Mouse (Mus musculus) stomach, postnatal 0 days (tissue): Measurements from ENCODE around the gene Cuedc1. TPM values are rescaled to one million over a fixed set of nuclear protein-coding genes. Genes with fewer than 3 reads are reported as not detected.
A peak's percentile ranks its signal among the peaks of the same experiment; 100 is the strongest.

Experiments used
- ATAC-seq: fragments of 200-750 bp; cut with Nextera tagmentation; 2 replicates; pipeline ENCODE4 v1.8.0; 2017; ENCODE audit not compliant: low FRiP score, low TSS enrichment
- DNase-seq: peaks from one replicate; pipeline ENCODE4 v3.0.0-alpha.2; 2016; ENCODE audit warnings: low spot score
- H3K27ac ChIP-seq: fragments of 300-500 bp; sonication (generic); replicated peaks from 2 replicates; pipeline ENCODE4 v1.5.1; 2014; ENCODE audit warnings: mild to moderate bottlenecking, control low read depth
- H3K27me3 ChIP-seq: fragments of 300-500 bp; sonication (generic); 2 replicates; pipeline ENCODE4 v1.6.1; 2014; ENCODE audit warnings: low read length; ENCODE audit not compliant: control insufficient read depth, insufficient read depth
- H3K36me3 ChIP-seq: fragments of 300-500 bp; sonication (generic); 2 replicates; pipeline ENCODE4 v1.6.1; 2014; ENCODE audit warnings: low read length, mixed read lengths; ENCODE audit not compliant: control insufficient read depth, insufficient read depth
- H3K4me1 ChIP-seq: fragments of 300-500 bp; sonication (generic); replicated peaks from 2 replicates; pipeline ENCODE4 v1.6.1; 2014; ENCODE audit warnings: antibody characterized with exemption; ENCODE audit not compliant: control insufficient read depth, insufficient read depth
- H3K4me2 ChIP-seq: fragments of 300-500 bp; sonication (generic); replicated peaks from 2 replicates; pipeline ENCODE4 v1.6.1; 2014; ENCODE audit warnings: low read depth, mild to moderate bottlenecking, control low read depth, moderate library complexity
- H3K4me3 ChIP-seq: fragments of 300-500 bp; sonication (generic); 2 replicates; pipeline ENCODE4 v1.5.1; 2014; ENCODE audit warnings: low read depth, low read length, control low read depth
- H3K9ac ChIP-seq: fragments of 300-500 bp; sonication (generic); 2 replicates; pipeline ENCODE4 v1.6.1; 2014; ENCODE audit warnings: mild to moderate bottlenecking, low read length, control low read depth, mixed read lengths
- H3K9me3 ChIP-seq: fragments of 300-500 bp; sonication (generic); 2 replicates; pipeline ENCODE4 v1.6.1; 2016; ENCODE audit warnings: low read length; ENCODE audit not compliant: control insufficient read depth
- CTCF ChIP-seq: IDR thresholded peaks from 2 replicates; pipeline ENCODE4 v1.5.1; 2016; ENCODE audit warnings: antibody characterized with exemption, low read depth, mild to moderate bottlenecking, moderate library complexity
- EP300 ChIP-seq: optimal IDR thresholded peaks from 2 replicates; pipeline ENCODE3; 2016; ENCODE audit warnings: antibody characterized with exemption
- WGBS: fragments of 180-500 bp; shearing (Covaris S2); extraction: QIAGEN DNeasy Blood & Tissue Kit; methylation state at CpG from one replicate; pipeline ENCODE4 v1.1.7; 2014; 5-methylcytosine and 5-hydroxymethylcytosine counted together
- polyA plus RNA-seq: library from polyadenylated mRNA; unstranded; fragments of >200 nt; fragmentation: Nextera tagmentation; extraction: Ambion mirVana; gene quantifications from 2 replicates; pipeline ENCODE4 v1.2.1, GENCODE M21; 2015

Cuedc1 gene
- polyA plus RNA-seq, 1 experiment from 2014 or later: 13.7 TPM

DNA sequence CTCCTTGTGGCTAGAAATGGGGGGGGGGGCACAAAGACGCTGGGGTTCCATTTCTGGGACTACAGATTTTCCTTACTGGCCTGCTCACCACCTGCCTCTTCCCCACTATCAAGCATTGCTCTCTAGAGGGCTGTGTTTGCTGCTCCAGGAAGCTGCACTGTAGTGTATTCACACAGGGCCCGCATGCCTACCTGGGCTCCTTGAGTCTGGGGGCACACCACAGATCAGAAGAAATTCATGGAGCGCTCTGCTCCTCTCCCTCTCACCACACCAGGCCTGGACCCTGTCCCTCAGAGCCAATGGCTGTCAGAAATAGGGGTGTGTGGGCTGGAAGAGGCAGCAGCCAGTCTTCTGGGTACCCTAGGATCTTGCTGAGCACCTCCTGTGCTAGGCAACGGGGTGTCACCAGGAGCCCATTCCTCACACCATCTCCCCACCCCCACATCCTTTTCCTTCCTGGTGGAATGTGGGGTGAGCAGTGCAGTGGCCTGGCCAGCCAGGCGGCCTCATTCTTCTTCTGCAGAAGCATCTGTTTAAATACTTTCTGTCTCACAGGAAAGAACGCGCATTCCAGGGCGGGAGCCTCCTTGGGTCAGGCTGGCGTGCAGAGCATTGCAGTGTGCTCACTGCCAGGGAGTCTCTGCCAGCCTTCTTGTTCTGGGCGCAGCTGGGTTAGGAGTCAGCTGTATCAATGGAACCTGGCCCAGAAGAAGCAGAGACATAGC, 74.9 kb downstream of the Cuedc1 start:
- Histone ChIP-seq H3K9me3 (no peaks in the 10 kb centered on the region), H3K27ac (peak overlapping the region; percentile 59), H3K4me3 (no peak overlapping the region), H3K36me3 (no peaks in the 10 kb centered on the region), H3K4me2 (peak overlapping the region; percentile 27; the same call in 1 of the 2 replicates), H3K4me1 (peaks cover 15% of the 10 kb centered on the region), H3K9ac (peak overlapping the region; percentile 13; the same call in 1 of the 2 replicates), H3K27me3 (no peaks in the 10 kb centered on the region)
- ATAC-seq: peak; percentile 72
- DNase-seq: peak; percentile 53
- 30% methylated on average over 10 of the region's 10 CpGs for WGBS
- TF ChIP-seq CTCF: no peak
- TF ChIP-seq EP300: no peak

DNA sequence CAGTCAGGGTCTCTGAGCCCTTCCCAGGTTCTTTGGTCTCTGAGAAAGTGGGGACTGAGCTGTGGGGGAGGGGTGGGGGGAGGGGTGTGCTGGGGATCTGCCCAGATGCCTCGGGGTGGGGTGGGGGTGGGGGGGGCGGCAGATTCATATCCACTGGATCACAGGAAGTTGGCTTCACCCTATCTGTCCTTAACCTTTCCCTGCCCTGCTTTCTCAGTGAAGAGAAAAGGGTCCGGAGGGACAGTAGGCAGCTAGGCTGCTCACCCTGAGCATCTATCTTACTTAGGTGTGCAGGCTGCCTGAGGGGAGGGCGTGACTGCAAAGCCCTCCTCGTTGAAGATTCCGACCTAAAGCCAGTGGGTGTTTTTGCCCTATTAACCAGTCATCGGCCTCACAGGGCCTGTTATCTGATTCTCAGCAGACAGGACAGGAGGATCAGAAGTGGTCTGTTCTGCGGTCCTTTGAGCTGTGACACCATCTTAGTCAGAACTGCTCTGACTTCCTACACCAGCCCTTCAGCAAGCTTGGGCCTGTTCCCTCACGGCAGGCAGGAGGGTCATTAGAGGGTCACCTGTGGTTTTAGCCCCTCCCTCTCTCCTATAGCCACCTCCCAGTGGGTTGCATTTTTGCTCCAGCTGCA, 75.6 kb downstream of the Cuedc1 start:
- peak; percentile 53 for ATAC-seq
- H3K4me1 ChIP-seq: peaks cover 15% of the 10 kb centered on the region
- H3K9ac ChIP-seq: no peak overlapping the region
- no peak overlapping the region for H3K4me2 ChIP-seq
- H3K27me3 ChIP-seq: no peaks in the 10 kb centered on the region
- no peak overlapping the region for H3K4me3 ChIP-seq
- no peaks in the 10 kb centered on the region for H3K9me3 ChIP-seq
- DNase-seq: no peak
- no peaks in the 10 kb centered on the region for H3K36me3 ChIP-seq
- WGBS: 20% methylated on average over 9 of the region's 9 CpGs
- TF ChIP-seq EP300 (no peak), CTCF (no peak)
- peak overlapping the region; percentile 59 for H3K27ac ChIP-seq

- Histone ChIP-seq H3K4me3 (no peak overlapping the region), H3K9ac (no peak overlapping the region; the same call in 1 of the 2 replicates), H3K9me3 (no peaks in the 10 kb centered on the region), H3K27ac (peak overlapping the region; percentile 86), H3K4me2 (0 out of 2 replicates have a peak overlapping the region, but pooled peaks have one; percentile 12), H3K36me3 (peaks cover 5% of the 10 kb centered on the region; the same call in 1 of the 2 replicates), H3K27me3 (no peaks in the 10 kb centered on the region), H3K4me1 (peaks cover 4% of the 10 kb centered on the region; the same call in 1 of the 2 replicates)
- 21% methylated on average over 6 of the region's 6 CpGs for WGBS
- TF ChIP-seq EP300: no peak
- peak; percentile 49 for TF ChIP-seq CTCF
- DNase-seq (no peak), ATAC-seq (peak; percentile 67)
Observed at GRCm38 (mm10) chr11:88180467-88180958, 82.7 kb downstream of the Cuedc1 start.

DNA sequence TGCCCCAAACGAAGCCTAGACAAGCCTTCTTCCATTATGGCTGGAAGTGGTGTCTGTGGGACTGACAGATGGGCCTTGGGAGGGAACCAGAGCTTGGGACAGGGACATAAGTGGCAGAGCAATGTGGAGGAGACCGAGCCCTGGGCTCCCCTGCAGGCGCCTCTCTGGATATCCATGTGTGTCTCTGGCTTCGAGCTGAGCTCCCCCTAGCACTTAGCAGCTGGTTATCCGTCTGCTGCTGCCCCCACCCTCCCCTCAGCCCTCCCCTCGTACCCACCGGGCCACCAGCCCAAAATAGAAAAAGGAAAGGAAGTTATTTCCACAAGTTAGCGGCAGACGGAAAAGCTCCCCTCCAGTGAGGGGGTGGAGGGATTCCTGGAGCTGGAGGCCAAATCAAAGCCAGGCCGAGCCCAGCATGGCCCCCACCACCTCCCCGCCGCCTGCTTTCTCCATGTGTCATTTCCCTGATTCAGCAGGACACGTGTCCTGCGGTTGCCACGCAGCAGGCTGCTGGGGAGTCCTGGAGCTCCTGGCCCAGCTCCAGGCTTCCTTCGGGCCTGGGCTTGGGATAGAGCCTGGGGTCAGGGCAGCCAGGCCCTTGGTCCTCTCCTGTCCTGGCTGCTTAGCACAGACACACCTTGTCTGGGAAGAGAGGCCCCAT, 83.2 kb downstream of the Cuedc1 start:
- peak overlapping the region; percentile 12; the same call in 1 of the 2 replicates for H3K4me2 ChIP-seq
- no peaks in the 10 kb centered on the region for H3K27me3 ChIP-seq
- H3K36me3 ChIP-seq: peaks cover 5% of the 10 kb centered on the region; the same call in 1 of the 2 replicates
- DNase-seq (peak; percentile 72), ATAC-seq (peak; percentile 84)
- H3K4me1 ChIP-seq: peaks cover 4% of the 10 kb centered on the region; the same call in 1 of the 2 replicates
- H3K27ac ChIP-seq: peak overlapping the region; percentile 86
- TF ChIP-seq EP300: peak; percentile 59
- TF ChIP-seq CTCF: peak; percentile 13; the same call in 1 of the 2 replicates
- WGBS: 18% methylated on average over 16 of the region's 16 CpGs
- peak overlapping the region; percentile 18; the same call in 1 of the 2 replicates for H3K9ac ChIP-seq
- no peak overlapping the region for H3K4me3 ChIP-seq
- H3K9me3 ChIP-seq: no peaks in the 10 kb centered on the region

GRCm38 (mm10) chr11:88184632-88185180, 86.8 kb downstream of the Cuedc1 start:
- Histone ChIP-seq H3K9ac (no peak overlapping the region), H3K4me2 (no peak overlapping the region), H3K27me3 (no peaks in the 10 kb centered on the region), H3K4me3 (no peak overlapping the region), H3K27ac (no peak overlapping the region), H3K4me1 (peaks cover 11% of the 10 kb centered on the region), H3K9me3 (no peaks in the 10 kb centered on the region), H3K36me3 (peaks cover 5% of the 10 kb centered on the region; the same call in 1 of the 2 replicates)
- no peak for TF ChIP-seq CTCF
- no peak for TF ChIP-seq EP300
- DNase-seq (no peak), ATAC-seq (no peak)
- WGBS: 82% methylated on average over 17 of the region's 17 CpGs
